Mouse (Mus musculus) ES-E14 (cell line): ENCODE measurements at regions not wholly inside any gene's neighbourhood (a gene's known extent, or its start where the extent isn't known, plus 50 kb on each side); places are given as distances from the start of the nearest gene placed in this dataset.

Source experiments
- DNase-seq: peaks from one replicate; pipeline ENCODE4 v3.0.0-alpha.2; 2013; ENCODE audit warnings: low read depth, low spot score
- H3K27ac ChIP-seq: 2 replicates; pipeline ENCODE4 v1.5.1; 2012; ENCODE audit warnings: low read depth, mild to moderate bottlenecking, low read length, moderate library complexity, mixed read lengths; ENCODE audit not compliant: poor library complexity, insufficient read depth, severe bottlenecking
- H3K36me3 ChIP-seq: 2 replicates; pipeline ENCODE4 v1.6.1; 2012; ENCODE audit warnings: mild to moderate bottlenecking, low read length, moderate library complexity, mixed read lengths; ENCODE audit not compliant: control insufficient read depth, poor library complexity, insufficient read depth, severe bottlenecking
- H3K4me1 ChIP-seq, 2 experiments: fragments of 150-350 bp in 1 of 2; sonication (generic) in 1 of 2; 2 replicates each; pipeline ENCODE4 v1.6.1; 2012; ENCODE audit warnings: low read length in 2 of 2, mild to moderate bottlenecking in 1 of 2, mixed read lengths in 1 of 2; ENCODE audit not compliant: control insufficient read depth in 2 of 2, insufficient read depth in 2 of 2, poor library complexity in 1 of 2
- H3K4me3 ChIP-seq, 2 experiments: fragments of 150-350 bp in 1 of 2; sonication (generic) in 1 of 2; 2 replicates each; pipeline ENCODE4 v1.5.1; 2012; ENCODE audit warnings: low read length in 2 of 2, low read depth in 1 of 2, mild to moderate bottlenecking in 1 of 2, mixed read lengths in 1 of 2; ENCODE audit not compliant: insufficient read depth in 1 of 2, poor library complexity in 1 of 2, severe bottlenecking in 1 of 2
- H3K9ac ChIP-seq: 2 replicates; pipeline ENCODE4 v1.6.1; 2012; ENCODE audit warnings: low read depth, mild to moderate bottlenecking, low read length, mixed read lengths; ENCODE audit not compliant: poor library complexity, insufficient read depth, severe bottlenecking
- H3K9me3 ChIP-seq: fragments of 150-350 bp; sonication (generic); 2 replicates; pipeline ENCODE4 v1.6.1; 2012; ENCODE audit warnings: low read depth, mild to moderate bottlenecking, low read length; ENCODE audit not compliant: control insufficient read depth, insufficient read depth
- CHD2 ChIP-seq: IDR thresholded peaks from 2 replicates; pipeline ENCODE4 v1.6.1; 2014; ENCODE audit warnings: mild to moderate bottlenecking, low read depth, low read length, inconsistent platforms
- HCFC1 ChIP-seq: IDR thresholded peaks from 2 replicates; pipeline ENCODE4 v1.6.1; 2012; ENCODE audit warnings: low read length, inconsistent platforms, borderline replicate concordance; ENCODE audit not compliant: insufficient read depth
- MAFK ChIP-seq: IDR thresholded peaks from 2 replicates; pipeline ENCODE4 v1.6.1; 2014; ENCODE audit warnings: mild to moderate bottlenecking, low read depth, low read length, inconsistent platforms; ENCODE audit not compliant: insufficient read depth
- ZC3H11A ChIP-seq: IDR thresholded peaks from 2 replicates; pipeline ENCODE4 v1.6.1; 2012; ENCODE audit warnings: low read depth, mild to moderate bottlenecking, inconsistent platforms, low read length, borderline replicate concordance
- ZNF384 ChIP-seq: IDR thresholded peaks from 2 replicates; pipeline ENCODE4 v1.6.1; 2012; ENCODE audit warnings: low read depth, low read length, inconsistent platforms
- in situ Hi-C, 2 experiments: fragments of 600-800 bp; cut with MboI; formaldehyde crosslinking; loops; one replicate each; pipeline ENCODE4 v1.15.1; 2025; ENCODE audit warnings: low sequenced_read_pairs in 2 of 2, inconsistent platforms in 1 of 2; ENCODE audit not compliant: unreplicated experiment in 2 of 2

DNA sequence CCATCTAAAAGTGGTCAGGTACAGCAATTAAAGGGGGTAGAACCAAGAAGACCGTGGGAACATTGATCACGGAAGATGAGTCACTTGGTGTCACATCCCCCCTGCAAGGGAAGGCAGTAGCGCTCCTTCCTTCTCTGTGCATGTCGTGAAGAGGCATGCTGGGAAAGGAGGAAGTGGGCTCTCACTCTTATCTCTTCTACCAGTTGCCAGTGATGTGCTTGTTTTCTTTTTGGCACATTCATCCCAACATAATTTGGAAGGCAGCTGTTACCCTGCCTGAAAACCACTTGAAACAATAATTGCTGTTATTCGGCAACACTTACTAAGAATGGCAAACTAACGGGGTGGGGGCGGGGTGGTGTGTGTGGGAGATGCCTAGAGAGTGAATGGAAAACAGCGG is 161.0 kb upstream of the Tmpo start:
- TF ChIP-seq MAFK (no peak), CHD2 (no peak), ZNF384 (no peak), HCFC1 (no peak), ZC3H11A (no peak)
- no peaks in the 10 kb centered on the region for H3K9me3 ChIP-seq
- no peak overlapping the region for H3K27ac ChIP-seq
- H3K9ac ChIP-seq = no peak overlapping the region
- DNase-seq = no peak
- in situ Hi-C loops = no loop called here
- H3K36me3 ChIP-seq = no peaks in the 10 kb centered on the region
- no peak overlapping the region for H3K4me3 ChIP-seq
- peaks cover 0 to 2% of the 10 kb centered on the region in 2 experiments; a peak in 1 of 4 replicates for H3K4me1 ChIP-seq

DNA sequence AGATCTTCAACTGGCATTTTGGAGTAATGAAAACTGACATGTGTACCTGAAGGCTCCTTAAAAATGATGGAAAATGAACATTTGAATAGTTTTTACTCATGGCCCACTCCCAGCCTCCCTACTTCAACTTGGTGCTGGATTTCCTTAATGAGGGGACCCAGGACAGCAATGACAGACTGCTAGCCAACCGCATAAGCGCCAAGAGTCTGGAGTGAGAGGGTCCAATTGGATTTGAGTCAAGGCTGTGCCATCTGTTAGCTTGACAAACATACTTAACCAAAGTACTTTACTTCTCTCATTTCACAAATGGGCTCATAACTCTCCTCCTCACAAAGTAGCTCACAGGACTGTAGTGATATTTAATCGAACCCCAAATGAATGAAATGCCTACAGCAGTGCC is 158.2 kb upstream of the Tmpo start:
- Histone ChIP-seq H3K4me1 (no peaks in the 10 kb centered on the region), H3K36me3 (no peaks in the 10 kb centered on the region), H3K27ac (no peak overlapping the region), H3K9me3 (no peaks in the 10 kb centered on the region), H3K4me3 (no peak overlapping the region), H3K9ac (no peak overlapping the region)
- DNase-seq = no peak
- in situ Hi-C loops = no loop called here
- TF ChIP-seq CHD2 (no peak), HCFC1 (no peak), ZNF384 (no peak), MAFK (no peak), ZC3H11A (no peak)

DNA sequence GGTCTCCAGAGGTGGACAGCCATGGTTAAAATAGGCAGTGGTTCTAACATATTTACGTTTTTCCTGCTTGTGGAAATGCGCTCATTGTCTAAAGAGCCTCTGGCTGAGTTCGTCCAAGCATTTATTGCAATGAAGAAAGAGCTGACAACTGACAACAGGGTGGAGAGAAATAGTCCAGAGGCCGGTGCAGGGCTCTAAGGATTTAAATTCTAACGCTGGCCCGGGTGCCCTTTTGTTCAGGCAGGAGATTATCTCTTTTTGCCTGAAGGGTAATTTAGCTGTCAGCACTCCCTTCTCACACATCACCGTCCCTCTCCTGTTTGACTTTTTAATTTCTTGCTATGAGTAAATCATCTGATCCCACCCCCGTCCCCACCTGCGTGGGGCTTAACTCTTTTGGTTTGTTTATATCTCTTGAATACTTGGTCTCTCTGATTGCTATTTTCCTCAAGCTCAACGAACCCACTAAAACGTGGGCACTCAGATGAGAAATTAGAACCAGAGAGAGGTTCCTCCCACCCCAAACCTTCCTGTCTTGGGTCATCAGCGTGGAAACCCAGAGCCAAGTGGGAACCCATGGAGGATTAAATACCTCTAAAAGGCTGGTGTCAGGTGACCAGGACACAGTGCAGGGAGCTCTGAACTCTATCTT is 145.7 kb upstream of the Tmpo start:
- H3K36me3 ChIP-seq = no peaks in the 10 kb centered on the region
- no peak overlapping the region for H3K27ac ChIP-seq
- no peak overlapping the region for H3K9ac ChIP-seq
- H3K4me3 ChIP-seq = no peak overlapping the region
- H3K4me1 ChIP-seq = 0 out of 4 replicates have a peak, but pooled peaks cover 0 to under 1% of the 10 kb centered on the region in 2 experiments
- no peak for DNase-seq
- in situ Hi-C loops = no loop called here
- H3K9me3 ChIP-seq = no peaks in the 10 kb centered on the region
- no peak for TF ChIP-seq ZC3H11A
- no peak for TF ChIP-seq HCFC1
- TF ChIP-seq CHD2 = no peak
- TF ChIP-seq ZNF384 = no peak
- TF ChIP-seq MAFK = no peak

DNA sequence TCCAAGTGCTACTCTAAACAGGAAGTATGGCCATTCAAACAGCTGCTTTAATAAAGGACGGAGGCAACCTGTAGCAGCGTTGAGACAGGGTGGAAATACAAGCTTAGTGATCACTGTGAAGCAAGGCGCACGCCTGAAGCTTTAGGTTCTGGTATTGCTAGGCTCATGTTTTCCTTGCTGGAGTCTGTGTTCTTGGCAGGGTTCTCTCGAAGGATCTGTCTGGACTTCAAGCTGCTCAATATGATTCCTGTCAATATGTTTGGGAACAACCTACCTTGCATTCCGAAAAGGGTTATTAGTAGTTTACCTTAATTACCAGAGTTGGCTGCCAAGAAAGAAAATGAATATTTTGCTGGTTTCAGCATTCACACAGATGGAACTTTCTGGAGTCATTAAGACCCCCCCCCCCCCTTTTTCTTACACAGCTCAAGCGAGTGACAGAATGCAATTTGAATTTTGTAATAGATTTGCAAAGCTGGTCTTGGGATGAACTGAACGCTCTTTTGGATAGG is 145.1 kb upstream of the Tmpo start:
- Histone ChIP-seq H3K9ac (no peak overlapping the region), H3K36me3 (no peaks in the 10 kb centered on the region), H3K27ac (no peak overlapping the region), H3K4me3 (no peak overlapping the region), H3K9me3 (no peaks in the 10 kb centered on the region), H3K4me1 (no peaks in the 10 kb centered on the region)
- no peak for TF ChIP-seq HCFC1
- no peak for TF ChIP-seq MAFK
- no peak for TF ChIP-seq ZC3H11A
- TF ChIP-seq CHD2 = no peak
- TF ChIP-seq ZNF384 = no peak
- in situ Hi-C loops = no loop called here
- DNase-seq = no peak
